Mouse (Mus musculus) limb, embryonic 13.5 days (tissue): ENCODE results near the gene Arhgap23. TPM values are rescaled to one million over a fixed set of nuclear protein-coding genes. Genes with fewer than 3 reads are reported as not detected.

ENCODE experiments used
- ATAC-seq: fragments of 200-750 bp; cut with Nextera tagmentation; 2 replicates; pipeline ENCODE4 v1.8.0; 2017; ENCODE audit warnings: low read depth, moderate number of reproducible peaks, moderate TSS enrichment; ENCODE audit not compliant: low FRiP score
- H3K27ac ChIP-seq: fragments of 300-500 bp; sonication (generic); 2 replicates; pipeline ENCODE4 v1.5.1; 2015; ENCODE audit warnings: inconsistent platforms, mild to moderate bottlenecking, moderate library complexity
- H3K27me3 ChIP-seq: fragments of 300-500 bp; sonication (generic); 2 replicates; pipeline ENCODE4 v1.6.1; 2015; ENCODE audit warnings: mild to moderate bottlenecking, inconsistent platforms
- H3K36me3 ChIP-seq: fragments of 300-500 bp; sonication (generic); 2 replicates; pipeline ENCODE4 v1.6.1; 2015; ENCODE audit warnings: inconsistent platforms, mild to moderate bottlenecking, moderate library complexity
- H3K4me1 ChIP-seq: fragments of 300-500 bp; sonication (generic); 2 replicates; pipeline ENCODE4 v1.6.1; 2015; ENCODE audit warnings: inconsistent platforms
- H3K4me2 ChIP-seq: fragments of 300-500 bp; sonication (generic); replicated peaks from 2 replicates; pipeline ENCODE4 v1.6.1; 2015; ENCODE audit warnings: inconsistent platforms, mild to moderate bottlenecking, moderate library complexity
- H3K4me3 ChIP-seq: fragments of 300-500 bp; sonication (generic); 2 replicates; pipeline ENCODE4 v1.5.1; 2015; ENCODE audit warnings: moderate library complexity, mild to moderate bottlenecking, inconsistent platforms
- H3K9ac ChIP-seq: fragments of 300-500 bp; sonication (generic); 2 replicates; pipeline ENCODE4 v1.6.1; 2015; ENCODE audit warnings: mild to moderate bottlenecking, inconsistent platforms
- H3K9me3 ChIP-seq: fragments of 300-500 bp; sonication (generic); 2 replicates; pipeline ENCODE4 v1.6.1; 2016; ENCODE audit warnings: inconsistent platforms
- WGBS: fragments of 180-500 bp; shearing (Covaris S2); methylation state at CpG from one replicate; pipeline ENCODE4 v1.1.7; 2015; 5-methylcytosine and 5-hydroxymethylcytosine counted together
- polyA plus RNA-seq: library from polyadenylated mRNA; unstranded; fragments of >200 nt; fragmentation: Nextera tagmentation; extraction: Ambion mirVana; gene quantifications from 2 replicates; pipeline ENCODE4 v1.2.1, GENCODE M21; 2015

Gene Arhgap23
- polyA plus RNA-seq, 1 experiment from 2014 or later = 7.2 TPM

DNA sequence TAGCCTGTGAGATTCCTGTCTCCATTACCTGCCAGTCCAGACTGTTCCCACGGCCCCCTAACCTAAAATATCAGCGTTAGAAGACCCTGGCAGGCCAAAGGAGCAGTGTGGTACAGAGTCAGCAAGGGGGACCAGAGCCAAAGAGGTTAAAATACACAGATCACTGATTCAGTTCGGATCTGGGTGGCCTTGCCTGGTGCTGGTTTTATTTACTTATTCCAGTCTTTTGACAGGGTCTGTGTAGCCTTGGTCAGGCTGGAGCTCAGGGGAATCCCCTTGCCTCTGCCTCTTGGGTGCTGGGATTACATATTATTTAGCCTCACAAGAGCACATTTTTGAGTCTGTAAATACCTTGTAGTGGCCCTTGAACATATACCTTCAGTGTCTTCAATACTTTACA lies 9.5 kb downstream of the Arhgap23 start:
- H3K4me1 ChIP-seq = peaks cover 52% of the 10 kb centered on the region
- no peak overlapping the region for H3K9ac ChIP-seq
- H3K27me3 ChIP-seq = no peaks in the 10 kb centered on the region
- H3K4me3 ChIP-seq = no peak overlapping the region
- H3K36me3 ChIP-seq = no peaks in the 10 kb centered on the region
- 0 out of 2 replicates have a peak overlapping the region, but pooled peaks have one; percentile 22 for H3K27ac ChIP-seq
- ATAC-seq = no peak
- no peaks in the 10 kb centered on the region for H3K9me3 ChIP-seq
- no peak overlapping the region for H3K4me2 ChIP-seq
- WGBS = 70% methylated on average over 3 of the region's 3 CpGs

DNA sequence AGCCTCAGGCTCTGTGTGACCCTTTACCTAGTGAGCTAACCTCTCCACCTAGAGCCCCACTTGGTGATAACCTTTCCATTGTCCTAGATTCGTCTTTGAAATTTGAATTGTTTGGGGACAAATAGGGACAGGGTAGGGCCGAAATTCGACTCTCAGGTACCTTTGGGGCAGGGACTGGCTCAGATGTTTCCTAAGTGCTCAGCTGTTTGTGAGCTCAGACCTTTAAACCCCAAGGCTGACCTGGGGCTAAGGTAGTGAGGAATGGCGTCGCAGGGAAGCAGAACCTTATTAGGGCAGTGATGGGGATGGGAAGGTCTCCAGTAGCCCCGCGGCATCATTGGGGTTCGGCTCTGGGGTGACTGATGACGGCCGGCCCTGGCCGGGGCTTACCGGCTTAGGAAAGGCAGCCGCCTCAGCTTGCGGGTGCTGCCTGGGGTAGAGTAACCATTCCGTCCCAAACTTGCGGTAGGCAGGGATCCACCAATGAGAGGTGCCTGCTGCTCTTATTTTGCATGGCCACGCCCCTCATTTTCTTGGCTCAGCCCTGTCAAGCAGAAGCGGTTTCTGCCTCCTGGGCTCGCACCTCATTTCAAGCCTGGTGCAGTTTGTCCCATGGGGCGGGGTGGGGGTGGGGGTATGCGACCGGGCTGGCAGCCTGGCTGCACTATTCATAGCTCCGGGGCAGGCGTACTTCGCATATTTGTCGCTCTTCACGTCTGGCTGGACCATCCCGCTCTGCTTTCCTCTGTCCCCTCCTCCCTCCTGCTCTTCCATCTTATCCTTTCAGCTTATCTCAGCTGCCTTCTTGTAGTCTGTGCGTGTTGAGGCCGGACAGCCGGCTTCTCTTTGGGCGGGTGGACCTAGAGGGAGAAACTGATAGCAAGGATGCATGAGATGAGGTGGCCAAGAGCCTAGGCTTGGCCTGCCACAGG lies 12.7 kb downstream of the Arhgap23 start:
- H3K27ac ChIP-seq = peak overlapping the region; percentile 52
- ATAC-seq = peak; percentile 88
- no peaks in the 10 kb centered on the region for H3K9me3 ChIP-seq
- peak overlapping the region; percentile 78 for H3K4me2 ChIP-seq
- peak overlapping the region; percentile 38 for H3K4me3 ChIP-seq
- H3K9ac ChIP-seq = peak overlapping the region; percentile 56
- H3K36me3 ChIP-seq = no peaks in the 10 kb centered on the region
- WGBS = 1% methylated on average over 32 of the region's 32 CpGs
- peaks cover 39% of the 10 kb centered on the region for H3K4me1 ChIP-seq
- no peaks in the 10 kb centered on the region for H3K27me3 ChIP-seq

DNA sequence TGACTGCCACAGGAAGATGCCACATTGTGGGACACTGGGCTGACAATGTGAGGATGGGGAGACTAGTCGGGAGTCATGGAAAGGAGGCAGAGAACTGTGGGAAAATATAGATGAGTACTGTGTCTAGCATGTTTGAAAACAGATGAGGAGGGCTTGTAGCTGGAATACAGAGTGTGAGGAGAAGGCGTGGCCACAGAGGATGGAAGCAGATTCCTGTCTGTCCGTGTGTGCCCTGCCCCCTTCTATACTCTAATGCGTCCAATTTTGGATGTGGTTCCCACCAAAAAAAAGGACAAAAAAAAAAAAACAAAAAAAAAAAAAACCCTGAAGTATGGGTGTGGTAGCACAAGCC lies 13.4 kb downstream of the Arhgap23 start:
- peak overlapping the region; percentile 78 for H3K4me2 ChIP-seq
- H3K4me3 ChIP-seq = peak overlapping the region; percentile 38
- H3K9ac ChIP-seq = peak overlapping the region; percentile 56
- peak overlapping the region; percentile 52; the same call in 1 of the 2 replicates for H3K27ac ChIP-seq
- 43% methylated on average over 4 of the region's 4 CpGs for WGBS
- H3K4me1 ChIP-seq = peaks cover 35% of the 10 kb centered on the region
- no peak for ATAC-seq
- H3K27me3 ChIP-seq = no peaks in the 10 kb centered on the region
- no peaks in the 10 kb centered on the region for H3K36me3 ChIP-seq
- H3K9me3 ChIP-seq = no peaks in the 10 kb centered on the region

DNA sequence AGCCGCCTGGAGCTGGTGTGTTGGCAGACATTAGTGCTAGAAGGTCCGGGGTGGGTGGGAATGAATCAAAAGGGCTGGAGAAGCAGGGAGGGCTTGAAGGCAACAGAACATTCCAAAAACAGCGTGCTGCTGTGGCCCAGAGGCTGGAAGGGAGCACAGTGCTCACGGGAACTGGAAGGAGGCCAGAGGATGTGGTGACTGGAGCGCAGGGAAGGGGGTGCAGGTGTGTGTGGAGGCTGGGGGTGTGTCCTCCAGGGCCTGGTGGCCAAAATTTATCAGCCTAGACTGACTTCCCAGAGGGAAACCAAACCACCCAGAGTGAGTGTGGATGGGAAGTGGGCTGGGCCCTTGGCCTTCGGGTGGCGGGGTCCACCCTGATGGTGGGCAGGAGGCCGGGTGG lies 14.3 kb downstream of the Arhgap23 start:
- Histone ChIP-seq H3K27ac (0 out of 2 replicates have a peak overlapping the region, but pooled peaks have one; percentile 33), H3K9ac (no peak overlapping the region), H3K4me3 (no peak overlapping the region), H3K4me1 (peaks cover 29% of the 10 kb centered on the region), H3K36me3 (no peaks in the 10 kb centered on the region), H3K4me2 (no peak overlapping the region), H3K9me3 (no peaks in the 10 kb centered on the region), H3K27me3 (no peaks in the 10 kb centered on the region)
- ATAC-seq = no peak
- WGBS = 64% methylated on average over 8 of the region's 8 CpGs

DNA sequence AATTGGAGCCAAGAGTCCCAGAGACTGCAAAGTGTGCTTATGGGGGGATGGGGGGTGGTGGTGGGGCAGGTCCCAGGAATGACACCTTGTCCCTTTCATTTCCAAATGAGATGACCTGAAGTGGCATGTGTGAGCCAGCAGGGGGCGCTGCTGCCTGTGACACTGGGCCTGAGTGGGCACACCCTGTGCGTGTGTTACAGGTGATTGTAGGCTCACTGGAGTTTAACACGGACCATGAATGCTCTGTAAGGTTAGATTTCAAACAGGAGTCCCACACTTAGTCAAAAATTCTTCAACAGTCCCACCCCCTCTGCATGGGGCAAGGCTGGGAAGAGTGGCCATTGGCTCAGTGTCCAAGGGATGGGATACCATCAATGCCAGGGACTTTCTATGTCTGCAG lies 16.7 kb downstream of the Arhgap23 start:
- Histone ChIP-seq H3K4me3 (no peak overlapping the region), H3K9me3 (no peaks in the 10 kb centered on the region), H3K4me2 (no peak overlapping the region), H3K27ac (no peak overlapping the region), H3K9ac (no peak overlapping the region), H3K36me3 (no peaks in the 10 kb centered on the region), H3K27me3 (no peaks in the 10 kb centered on the region), H3K4me1 (peaks cover 52% of the 10 kb centered on the region)
- 2% methylated on average over 3 of the region's 3 CpGs for WGBS
- ATAC-seq = no peak

DNA sequence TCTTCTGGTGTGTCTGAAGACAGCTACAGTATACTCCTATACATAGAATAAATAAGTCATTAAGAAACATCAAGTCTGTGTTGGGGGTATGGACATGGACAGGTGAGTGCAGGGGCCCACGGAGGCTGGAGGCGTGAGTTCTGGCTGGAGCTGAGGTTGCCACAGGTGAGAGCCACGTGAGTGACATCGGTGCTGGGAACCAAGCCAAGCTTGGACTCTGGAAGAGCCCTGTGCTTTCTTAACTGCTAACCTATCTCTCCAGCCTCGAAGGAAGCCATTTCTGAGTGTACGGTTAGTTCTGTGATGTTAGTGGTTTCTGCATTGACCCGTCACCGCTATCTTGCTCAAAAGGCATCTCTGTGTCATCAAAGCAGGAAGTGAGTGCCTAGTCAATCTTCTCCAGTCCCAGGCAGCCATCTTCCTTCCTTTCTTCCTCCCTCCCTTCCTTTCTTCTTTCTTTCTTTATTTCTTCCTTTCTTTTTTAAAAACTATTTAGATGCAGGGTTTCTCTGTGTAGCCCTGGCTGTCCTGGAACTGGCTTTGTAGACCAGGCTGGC lies 17.7 kb downstream of the Arhgap23 start:
- Histone ChIP-seq H3K4me3 (no peak overlapping the region), H3K4me1 (peaks cover 52% of the 10 kb centered on the region), H3K9ac (no peak overlapping the region), H3K9me3 (no peaks in the 10 kb centered on the region), H3K4me2 (no peak overlapping the region), H3K36me3 (no peaks in the 10 kb centered on the region), H3K27ac (no peak overlapping the region), H3K27me3 (no peaks in the 10 kb centered on the region)
- ATAC-seq = no peak
- WGBS = 87% methylated on average over 8 of the region's 8 CpGs

DNA sequence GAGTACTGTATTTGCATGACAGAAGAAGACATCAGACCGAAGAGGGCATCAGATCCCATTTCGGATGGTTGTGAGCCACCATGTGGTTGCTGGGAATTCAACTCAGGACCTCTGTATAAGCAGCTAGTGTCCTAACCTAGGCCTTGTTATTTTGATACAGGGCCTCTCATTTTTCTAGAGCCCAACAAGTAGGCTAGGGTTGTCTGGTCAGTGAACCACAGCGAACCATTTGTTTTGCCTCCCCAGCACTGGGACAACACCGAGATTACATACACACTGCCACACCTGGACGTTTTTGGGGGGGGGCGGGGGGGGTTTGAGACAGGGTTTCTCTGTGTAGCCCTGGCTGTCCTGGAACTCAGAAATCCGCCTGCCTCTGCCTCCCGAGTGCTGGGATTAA lies 18.8 kb downstream of the Arhgap23 start:
- Histone ChIP-seq H3K27me3 (peaks cover 4% of the 10 kb centered on the region), H3K36me3 (no peaks in the 10 kb centered on the region), H3K4me2 (no peak overlapping the region), H3K9me3 (no peaks in the 10 kb centered on the region), H3K27ac (no peak overlapping the region), H3K4me3 (no peak overlapping the region), H3K9ac (no peak overlapping the region), H3K4me1 (peaks cover 55% of the 10 kb centered on the region)
- 83% methylated on average over 8 of the region's 8 CpGs for WGBS
- no peak for ATAC-seq

DNA sequence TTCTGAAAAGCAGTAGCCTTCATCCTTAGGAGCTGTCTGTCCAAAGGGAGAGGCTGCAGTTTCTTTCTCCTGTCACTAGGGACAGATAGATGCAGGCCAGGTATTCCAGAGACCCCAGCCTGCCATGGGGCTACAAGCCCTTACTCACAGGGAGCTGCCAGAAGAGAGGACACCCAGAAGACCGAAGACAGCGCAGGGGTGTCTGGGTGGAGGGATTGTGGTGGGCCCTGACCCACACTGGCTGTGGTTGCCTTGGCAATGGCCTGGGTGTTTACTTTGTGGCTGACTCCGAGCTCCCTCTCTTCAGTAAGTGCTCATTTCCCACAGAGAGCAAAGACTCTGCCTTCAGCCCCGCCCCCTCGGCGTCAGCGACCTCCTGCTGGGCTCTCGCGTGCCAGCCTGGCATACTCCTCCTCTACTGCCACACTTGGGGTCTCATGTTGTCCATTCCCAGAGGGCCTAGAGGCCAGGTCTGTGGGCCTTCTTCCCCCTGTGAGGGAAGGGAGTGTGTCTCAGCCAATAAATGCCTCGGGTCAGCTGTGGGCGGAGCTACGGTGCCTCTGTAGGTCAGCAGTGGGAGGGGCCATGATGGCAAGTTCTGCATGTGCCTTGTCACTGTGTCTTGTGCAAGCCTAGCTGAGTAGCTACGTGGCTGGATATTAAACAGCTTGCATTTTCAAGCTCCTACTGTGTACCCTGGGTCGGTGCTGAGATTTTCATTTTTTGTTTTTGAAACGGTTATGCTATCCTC lies 19.5 kb downstream of the Arhgap23 start:
- ATAC-seq = peak; percentile 35; the same call in 1 of the 2 replicates
- Histone ChIP-seq H3K27me3 (peaks cover 12% of the 10 kb centered on the region), H3K4me2 (peak overlapping the region; percentile 58), H3K4me1 (peaks cover 55% of the 10 kb centered on the region), H3K36me3 (no peaks in the 10 kb centered on the region), H3K9me3 (no peaks in the 10 kb centered on the region), H3K9ac (0 out of 2 replicates have a peak overlapping the region, but pooled peaks have one; percentile 35), H3K27ac (peak overlapping the region; percentile 75), H3K4me3 (peak overlapping the region; percentile 36)
- 6% methylated on average over 15 of the region's 15 CpGs for WGBS

DNA sequence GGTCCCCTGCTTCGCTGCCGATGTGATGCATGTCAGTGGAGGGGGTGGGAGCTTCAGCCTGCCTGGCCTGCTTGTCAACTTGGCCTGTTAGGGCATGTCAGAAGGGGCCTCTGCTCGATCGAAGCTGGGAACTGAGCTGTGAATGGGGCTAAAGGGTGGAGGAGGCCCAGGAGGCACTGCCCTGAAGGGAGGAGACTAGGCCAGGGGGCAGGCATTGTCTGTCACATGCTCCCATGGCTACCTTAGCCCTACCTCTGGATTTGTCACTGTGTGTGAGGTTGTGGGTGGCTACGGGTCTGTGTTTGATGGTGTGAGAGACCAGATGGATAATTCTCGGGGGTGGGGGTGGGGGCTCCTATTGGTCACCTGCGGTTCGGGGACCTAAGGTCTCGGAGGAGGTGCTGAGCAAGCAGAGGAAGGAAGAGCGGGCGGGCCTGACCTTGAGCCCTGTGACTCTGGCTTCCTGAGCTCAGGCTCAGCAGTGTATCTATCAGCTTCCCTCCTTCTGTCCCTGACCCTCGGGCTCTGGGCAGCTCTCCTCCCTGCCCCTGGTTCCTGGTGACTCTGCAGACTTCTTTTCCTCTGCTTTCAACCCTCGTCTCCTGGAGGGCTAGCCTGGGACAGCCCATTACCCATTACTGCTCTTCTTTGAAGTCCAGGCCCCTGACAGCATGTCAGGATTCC lies 20.6 kb downstream of the Arhgap23 start:
- no peak overlapping the region for H3K4me3 ChIP-seq
- no peak for ATAC-seq
- 57% methylated on average over 13 of the region's 13 CpGs for WGBS
- H3K9me3 ChIP-seq = no peaks in the 10 kb centered on the region
- H3K4me1 ChIP-seq = peaks cover 66% of the 10 kb centered on the region
- H3K27ac ChIP-seq = peak overlapping the region; percentile 65
- H3K9ac ChIP-seq = no peak overlapping the region
- peaks cover 14% of the 10 kb centered on the region for H3K27me3 ChIP-seq
- H3K36me3 ChIP-seq = no peaks in the 10 kb centered on the region
- peak overlapping the region; percentile 58 for H3K4me2 ChIP-seq

DNA sequence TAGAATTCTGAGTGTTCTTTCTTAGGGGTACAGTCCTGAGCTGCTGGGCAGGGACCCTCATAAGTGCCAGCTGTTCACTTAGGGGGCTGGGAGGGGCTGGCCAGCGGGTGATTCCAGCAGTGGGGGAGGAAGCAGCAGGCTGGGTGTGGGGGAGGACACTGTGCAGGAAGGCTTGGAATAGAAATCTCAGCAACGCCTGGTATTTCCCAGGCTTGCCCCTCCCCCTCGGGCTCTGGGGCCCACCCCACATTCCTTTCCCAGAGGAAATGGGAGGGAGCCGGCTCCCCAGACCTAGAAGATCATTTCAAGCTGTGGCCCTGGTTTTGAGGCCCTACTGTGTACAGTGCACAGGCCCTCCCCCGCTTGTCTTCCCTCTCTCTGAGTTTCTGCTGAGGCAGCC lies 22.4 kb downstream of the Arhgap23 start:
- H3K4me3 ChIP-seq = no peak overlapping the region
- 0 out of 2 replicates have a peak overlapping the region, but pooled peaks have one; percentile 19 for H3K9ac ChIP-seq
- H3K27ac ChIP-seq = peak overlapping the region; percentile 72
- ATAC-seq = 0 out of 2 replicates have a peak, but pooled peaks have one; percentile 29
- H3K27me3 ChIP-seq = peaks cover 20% of the 10 kb centered on the region
- H3K9me3 ChIP-seq = no peaks in the 10 kb centered on the region
- peak overlapping the region; percentile 36; the same call in 1 of the 2 replicates for H3K4me2 ChIP-seq
- H3K36me3 ChIP-seq = no peaks in the 10 kb centered on the region
- 10% methylated on average over 5 of the region's 5 CpGs for WGBS
- peaks cover 84% of the 10 kb centered on the region for H3K4me1 ChIP-seq

DNA sequence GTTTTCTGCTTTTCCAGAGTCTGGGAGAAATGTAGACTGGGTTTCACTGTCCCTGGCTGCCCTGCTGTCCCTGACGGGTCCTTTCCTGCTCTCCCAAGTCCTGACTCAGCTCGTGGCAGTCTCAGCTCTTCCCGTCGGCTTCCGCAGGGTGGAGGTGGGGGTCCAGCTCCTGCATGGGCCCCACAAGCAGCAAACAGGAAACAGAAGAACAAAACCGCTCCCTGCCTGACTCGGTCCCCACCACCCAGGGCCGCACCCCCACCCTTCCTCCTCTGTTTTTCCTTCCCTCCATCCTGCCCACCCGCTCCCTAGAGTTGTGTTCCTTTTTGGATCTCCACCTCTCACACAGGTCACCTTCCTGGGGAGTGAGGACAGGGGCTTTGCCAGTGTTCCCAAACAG lies 23.5 kb downstream of the Arhgap23 start:
- no peak for ATAC-seq

More for the DNA sequence above, 23.5 kb downstream of the Arhgap23 start:
- Histone ChIP-seq H3K27me3 (peaks cover 20% of the 10 kb centered on the region), H3K4me2 (no peak overlapping the region; the same call in 1 of the 2 replicates), H3K4me3 (no peak overlapping the region), H3K36me3 (peaks cover 7% of the 10 kb centered on the region; the same call in 1 of the 2 replicates), H3K9me3 (no peaks in the 10 kb centered on the region), H3K4me1 (peaks cover 89% of the 10 kb centered on the region), H3K27ac (peak overlapping the region; percentile 72; the same call in 1 of the 2 replicates), H3K9ac (no peak overlapping the region)
- 32% methylated on average over 9 of the region's 9 CpGs for WGBS
